Mouse (Mus musculus): ENCODE measurements around the gene Alox12.

The Alox12 gene

GRCm38 (mm10) chr11:70199107-70199506 is 56.0 kb downstream of the Alox12 start:
- in situ Hi-C loops (cut with MboI; ENCODE audit: low sequenced_read_pairs): loop anchor here (25.0 kb wide), 1 partner anchor 137 kb away; the partner anchor contains the start of gene Asgr1

DNA sequence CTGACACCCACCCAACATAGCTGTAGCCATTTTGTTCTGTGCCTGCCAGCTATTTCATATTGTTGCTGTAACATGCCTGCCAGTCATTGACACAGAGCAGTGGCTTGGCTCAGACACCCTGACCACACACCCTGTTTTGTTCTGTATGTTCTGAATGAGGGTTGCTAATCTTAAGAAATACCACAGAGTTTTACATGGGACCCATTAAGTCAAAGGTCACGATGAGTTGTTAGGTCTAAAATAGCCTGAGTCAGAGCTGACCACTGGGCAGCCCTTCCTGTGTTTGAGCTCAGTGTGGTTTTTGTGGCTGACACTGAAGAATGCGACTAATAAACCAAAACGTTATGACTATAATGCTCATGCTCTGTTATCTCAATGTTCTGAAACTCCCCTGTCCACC is 56.8 kb downstream of the Alox12 start:
- in situ Hi-C loops (cut with MboI; ENCODE audit: low sequenced_read_pairs): loop anchor here (25.0 kb wide), 1 partner anchor 136 kb away; the partner anchor contains the start of gene Asgr1

DNA sequence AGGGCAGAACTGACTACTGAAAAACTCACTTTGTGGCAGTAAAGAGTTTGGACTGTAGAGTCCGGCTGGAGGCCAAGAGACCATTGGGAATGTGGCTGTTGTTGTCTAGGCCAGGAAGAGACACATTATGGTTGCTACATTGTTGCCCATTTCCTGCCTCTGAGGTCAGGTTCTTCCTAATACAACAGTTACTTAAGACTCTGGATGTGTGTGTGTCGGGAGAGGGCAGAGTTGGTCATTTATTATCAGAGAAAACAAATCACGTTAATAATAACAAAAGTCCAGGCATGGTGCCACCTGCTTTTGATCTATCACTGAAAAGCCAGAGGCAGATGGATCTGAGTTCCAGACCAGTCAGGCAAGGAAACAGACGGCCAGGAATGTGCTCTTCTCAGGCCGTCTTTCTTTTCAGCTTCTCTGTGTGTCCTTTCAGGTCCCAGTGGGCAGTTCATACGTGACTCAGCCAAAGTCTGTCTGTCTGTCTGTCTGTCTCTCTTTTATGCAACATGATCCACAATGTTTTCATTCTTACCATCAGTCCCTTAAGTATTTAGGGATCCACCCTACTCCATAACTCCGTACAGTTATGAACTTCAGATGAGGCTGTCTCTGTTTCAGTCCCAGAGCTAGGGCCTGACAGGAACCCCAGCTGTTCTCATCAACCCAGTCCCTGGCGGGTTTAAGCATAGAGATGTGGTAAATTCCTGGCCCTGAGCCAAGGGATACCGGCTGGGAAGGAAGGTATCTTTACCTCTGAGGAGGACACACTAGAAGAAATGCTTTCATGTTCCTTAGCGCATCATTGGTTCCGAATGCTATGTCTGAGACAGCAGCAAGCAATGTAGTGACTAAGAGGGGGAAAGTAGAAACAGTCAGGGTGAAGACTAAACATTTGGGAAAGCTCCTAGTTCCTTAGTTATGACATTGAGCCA is 61.5 kb downstream of the Alox12 start:
- in situ Hi-C loops (cut with MboI; ENCODE audit: low sequenced_read_pairs): loop anchor here (25.0 kb wide), 1 partner anchor 131 kb away; the partner anchor contains the start of gene Asgr1

- in situ Hi-C loops (cut with MboI; ENCODE audit: low sequenced_read_pairs): loop anchor here (25.0 kb wide), 1 partner anchor 130 kb away; the partner anchor contains the start of gene Asgr1
These were observed 63.0 kb downstream of the Alox12 start for GRCm38 (mm10) chr11:70192157-70192556.

Measured in CH12F3 (cell line).